Mouse (Mus musculus): ENCODE measurements around the gene Gtdc1. TPM values are rescaled to one million over a fixed set of nuclear protein-coding genes. Genes with fewer than 3 reads are reported as not detected.
A peak's percentile ranks its signal among the peaks of the same experiment; 100 is the strongest.

Gene Gtdc1
- polyA plus RNA-seq, 1 experiment = 5.7 TPM

DNA sequence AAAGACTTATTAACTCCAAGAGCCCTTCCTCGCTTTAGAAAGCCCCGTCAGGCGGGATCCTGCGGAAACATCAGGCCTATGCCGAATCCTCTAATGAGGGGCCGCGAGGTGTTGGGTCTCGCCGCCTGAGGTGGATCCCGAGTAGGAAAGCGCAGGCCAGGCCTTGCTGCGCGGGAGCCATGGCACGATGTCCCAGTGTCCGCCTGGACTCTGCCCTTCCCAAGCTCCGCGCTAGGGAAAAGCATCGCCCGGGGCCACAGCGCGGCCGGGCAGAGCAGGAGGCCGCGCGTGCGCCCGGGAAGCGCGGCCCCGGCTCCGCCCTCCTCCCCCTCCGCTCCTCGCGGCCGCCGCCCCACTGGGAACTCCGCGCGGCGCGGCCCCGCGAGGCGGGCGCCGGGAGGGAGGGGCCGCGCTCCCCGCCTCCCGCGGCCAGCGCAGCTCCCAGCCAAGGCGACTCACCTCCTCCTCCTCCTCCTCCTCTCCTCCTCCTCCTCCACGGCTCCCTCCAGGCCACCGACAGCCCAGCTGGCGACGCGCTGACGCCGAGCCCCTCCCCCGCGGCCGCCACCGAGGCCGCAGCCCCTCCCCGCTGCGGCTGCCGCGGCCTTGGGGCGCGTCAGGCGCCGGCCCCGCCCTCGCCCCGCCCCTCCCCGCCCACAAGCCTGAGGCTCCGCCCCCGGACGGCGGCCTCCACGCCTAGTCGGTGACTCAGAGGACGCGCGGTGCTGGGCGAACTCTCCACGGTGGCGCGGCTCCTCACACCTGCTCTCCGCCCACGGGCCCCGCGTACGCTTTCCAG, 575 bp downstream of the Gtdc1 start:
- Histone ChIP-seq H3K4me3 (ENCODE audit: extremely low read depth, insufficient read depth, insufficient read length) (peak overlapping the region; percentile 95), H3K4me1 (ENCODE audit: control insufficient read depth, insufficient read depth, insufficient read length) (peaks cover 4% of the 10 kb centered on the region), H3K27ac (ENCODE audit: insufficient read depth, low read length) (peak overlapping the region; percentile 92), H3K27me3 (ENCODE audit: control insufficient read depth, insufficient read depth, low read length) (no peaks in the 10 kb centered on the region), H3K36me3 (ENCODE audit: control insufficient read depth, insufficient read depth, low read length) (no peaks in the 10 kb centered on the region)
- 1% methylated on average over 55 of the region's 95 CpGs for WGBS
- no peak for TF ChIP-seq CTCF (IDR thresholded peaks at IDR 0.05; ENCODE audit: extremely low read depth, insufficient read depth, insufficient read length, insufficient replicate concordance)
- peak; percentile 50 for TF ChIP-seq POLR2A (IDR thresholded peaks at IDR 0.05; ENCODE audit: low read depth, low read length)
- DNase-seq (ENCODE audit: low read depth in 1 of 2, low spot score in 2 of 2) = peak; percentile 82

DNA sequence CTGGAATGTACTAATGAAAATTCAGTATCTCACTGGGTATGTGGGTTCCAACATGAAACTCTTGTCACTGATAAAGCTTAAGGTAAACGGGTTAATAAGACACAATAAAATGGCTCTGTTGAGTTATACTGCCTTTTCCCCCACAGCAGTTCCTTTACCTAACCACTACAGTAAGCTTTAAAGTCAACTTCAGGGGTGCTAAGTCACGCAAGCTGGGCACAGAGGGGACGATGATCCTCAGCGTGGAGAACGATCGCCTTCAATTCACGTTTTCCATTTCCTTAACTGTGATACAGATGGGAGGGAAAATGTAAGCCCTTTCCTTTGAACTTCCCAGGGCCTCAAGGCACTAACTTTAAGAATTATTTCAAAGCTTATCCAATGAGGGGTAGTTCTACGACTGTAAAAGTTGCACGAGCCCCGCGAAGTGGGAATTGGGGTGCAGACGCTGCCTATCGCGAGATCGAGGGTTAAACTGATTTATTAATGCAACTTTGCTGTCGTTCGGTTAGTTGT, 1.2 kb downstream of the Gtdc1 start:
- peak in 1 of 2 experiments; percentile 12 for DNase-seq (ENCODE audit: low read depth in 1 of 2, low spot score in 2 of 2)
- Histone ChIP-seq H3K4me3 (ENCODE audit: extremely low read depth, insufficient read depth, insufficient read length) (peak overlapping the region; percentile 95), H3K36me3 (ENCODE audit: control insufficient read depth, insufficient read depth, low read length) (no peaks in the 10 kb centered on the region), H3K27me3 (ENCODE audit: control insufficient read depth, insufficient read depth, low read length) (no peaks in the 10 kb centered on the region), H3K27ac (ENCODE audit: insufficient read depth, low read length) (peak overlapping the region; percentile 92), H3K4me1 (ENCODE audit: control insufficient read depth, insufficient read depth, insufficient read length) (peaks cover 4% of the 10 kb centered on the region)
- no peak for TF ChIP-seq CTCF (IDR thresholded peaks at IDR 0.05; ENCODE audit: extremely low read depth, insufficient read depth, insufficient read length, insufficient replicate concordance)
- no peak for TF ChIP-seq POLR2A (IDR thresholded peaks at IDR 0.05; ENCODE audit: low read depth, low read length)
- WGBS = 2% methylated on average over 17 of the region's 17 CpGs

DNA sequence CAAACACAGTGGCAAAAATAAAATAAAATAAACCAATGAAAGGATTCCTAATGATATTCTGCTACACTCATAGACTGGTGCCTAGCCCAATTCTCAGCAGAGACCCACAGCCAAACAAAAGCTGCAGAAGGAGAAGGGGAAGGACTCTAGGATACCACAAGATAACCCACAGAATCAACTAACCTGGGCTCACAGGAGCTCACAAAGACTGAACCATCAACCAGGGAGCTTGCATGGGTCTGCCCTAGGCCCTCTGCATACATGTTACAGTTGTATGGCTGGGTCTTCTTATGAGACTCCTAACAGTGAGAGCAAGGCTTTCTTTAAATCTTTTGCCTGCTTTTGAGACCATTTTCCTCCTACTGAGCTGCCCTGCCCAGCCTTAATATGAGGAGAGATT, 2.8 kb downstream of the Gtdc1 start:
- DNase-seq (ENCODE audit: low read depth in 1 of 2, low spot score in 2 of 2) = no peak
- H3K36me3 ChIP-seq (ENCODE audit: control insufficient read depth, insufficient read depth, low read length) = no peaks in the 10 kb centered on the region
- H3K4me3 ChIP-seq (ENCODE audit: extremely low read depth, insufficient read depth, insufficient read length) = no peak overlapping the region
- H3K27me3 ChIP-seq (ENCODE audit: control insufficient read depth, insufficient read depth, low read length) = no peaks in the 10 kb centered on the region
- no peak overlapping the region for H3K27ac ChIP-seq (ENCODE audit: insufficient read depth, low read length)
- TF ChIP-seq CTCF (IDR thresholded peaks at IDR 0.05; ENCODE audit: extremely low read depth, insufficient read depth, insufficient read length, insufficient replicate concordance) = no peak
- TF ChIP-seq POLR2A (IDR thresholded peaks at IDR 0.05; ENCODE audit: low read depth, low read length) = no peak
- peaks cover 4% of the 10 kb centered on the region for H3K4me1 ChIP-seq (ENCODE audit: control insufficient read depth, insufficient read depth, insufficient read length)

DNA sequence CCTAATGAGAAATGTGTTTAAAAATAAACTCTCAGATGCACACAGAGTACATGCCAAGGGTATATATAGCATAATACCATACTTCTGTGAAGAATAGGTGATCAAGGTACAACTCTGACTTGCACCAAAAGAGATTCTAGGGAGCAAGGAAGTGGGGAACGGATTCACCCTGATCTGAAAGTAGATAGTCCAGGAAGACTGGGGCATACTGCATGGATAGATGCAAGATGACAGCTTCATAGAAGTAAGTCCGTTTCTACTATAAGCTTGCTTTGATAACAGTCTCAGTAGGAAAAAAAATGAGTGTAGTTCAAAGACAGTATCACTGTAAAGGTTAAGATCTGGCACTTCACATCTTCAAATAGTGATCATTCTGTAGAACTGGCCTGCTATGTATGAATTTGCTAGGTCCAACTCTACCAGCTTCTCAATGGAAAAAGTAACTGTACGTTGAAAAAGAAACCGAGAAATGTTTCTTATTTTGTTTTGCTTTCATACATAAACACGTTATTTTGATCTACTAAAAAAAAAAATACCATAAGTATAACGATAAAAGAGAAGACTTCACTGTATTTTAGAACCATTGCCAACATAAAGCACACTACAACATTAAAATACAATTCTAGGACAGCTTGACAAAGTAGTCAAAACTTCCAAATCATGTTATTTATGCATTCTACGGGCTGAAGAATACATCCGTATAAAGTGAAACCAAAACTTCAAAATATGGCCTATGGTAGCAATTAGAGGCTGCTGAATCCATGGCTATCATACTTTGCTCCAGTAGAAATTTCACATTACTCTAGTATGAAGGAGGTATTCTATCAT, 4.2 kb downstream of the Gtdc1 start:
- Histone ChIP-seq H3K4me1 (ENCODE audit: control insufficient read depth, insufficient read depth, insufficient read length) (peaks cover 4% of the 10 kb centered on the region), H3K4me3 (ENCODE audit: extremely low read depth, insufficient read depth, insufficient read length) (no peak overlapping the region; the same call in 1 of the 2 replicates)
- WGBS = 38% methylated on average over 8 of the region's 8 CpGs

DNA sequence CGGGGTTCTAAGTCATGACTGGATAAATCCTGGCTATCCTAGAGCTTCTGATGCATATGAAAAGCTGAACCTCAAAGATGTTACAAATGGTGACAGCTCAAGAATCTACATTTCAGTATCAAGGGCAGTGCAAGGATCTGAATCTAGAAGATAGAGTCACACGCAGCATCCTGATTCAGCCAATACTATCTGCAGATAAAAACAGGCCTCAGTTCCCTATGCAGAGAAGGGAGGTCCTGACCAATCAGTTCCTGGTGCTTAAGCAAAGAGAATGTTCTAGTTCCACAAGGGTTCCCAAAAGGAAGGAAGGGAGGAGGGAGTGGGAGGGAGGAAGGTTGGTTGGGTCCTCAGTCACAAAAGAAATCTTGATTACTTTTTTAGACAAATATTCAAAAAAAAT, 5.0 kb downstream of the Gtdc1 start:
- Histone ChIP-seq H3K36me3 (ENCODE audit: control insufficient read depth, insufficient read depth, low read length) (no peaks in the 10 kb centered on the region), H3K4me3 (ENCODE audit: extremely low read depth, insufficient read depth, insufficient read length) (no peak overlapping the region), H3K27ac (ENCODE audit: insufficient read depth, low read length) (no peak overlapping the region), H3K27me3 (ENCODE audit: control insufficient read depth, insufficient read depth, low read length) (no peaks in the 10 kb centered on the region), H3K4me1 (ENCODE audit: control insufficient read depth, insufficient read depth, insufficient read length) (peaks cover 4% of the 10 kb centered on the region)
- no peak for DNase-seq (ENCODE audit: low read depth in 1 of 2, low spot score in 2 of 2)
- TF ChIP-seq POLR2A (IDR thresholded peaks at IDR 0.05; ENCODE audit: low read depth, low read length) (no peak), CTCF (IDR thresholded peaks at IDR 0.05; ENCODE audit: extremely low read depth, insufficient read depth, insufficient read length, insufficient replicate concordance) (no peak)
- WGBS = 82% methylated on average over 2 of the region's 2 CpGs

More for the DNA sequence above, 4.2 kb downstream of the Gtdc1 start:
- TF ChIP-seq CTCF (IDR thresholded peaks at IDR 0.05; ENCODE audit: extremely low read depth, insufficient read depth, insufficient read length, insufficient replicate concordance) (no peak), POLR2A (IDR thresholded peaks at IDR 0.05; ENCODE audit: low read depth, low read length) (no peak)
- no peaks in the 10 kb centered on the region for H3K27me3 ChIP-seq (ENCODE audit: control insufficient read depth, insufficient read depth, low read length)
- DNase-seq (ENCODE audit: low read depth in 1 of 2, low spot score in 2 of 2) = peak in 1 of 2 experiments; percentile 14
- H3K36me3 ChIP-seq (ENCODE audit: control insufficient read depth, insufficient read depth, low read length) = no peaks in the 10 kb centered on the region
- no peak overlapping the region for H3K27ac ChIP-seq (ENCODE audit: insufficient read depth, low read length)

DNA sequence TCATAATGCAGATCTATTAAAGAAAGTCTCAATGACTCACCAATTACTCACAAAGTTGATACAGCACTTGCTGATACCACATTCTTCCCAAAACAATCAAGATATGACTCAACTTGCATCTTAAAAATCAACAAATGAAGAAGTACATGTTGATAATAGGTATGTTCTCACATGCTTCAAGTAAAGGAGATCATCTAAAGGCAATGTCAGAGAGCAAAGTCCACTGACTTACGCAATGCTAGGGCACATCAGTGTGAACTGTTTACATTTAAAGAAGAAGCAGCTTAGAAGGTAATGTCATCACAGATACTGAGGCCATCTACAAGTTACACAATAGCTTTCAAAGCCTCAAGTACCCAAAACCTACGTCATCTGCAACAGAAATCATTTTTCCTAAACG, 7.0 kb downstream of the Gtdc1 start:
- no peak for DNase-seq (ENCODE audit: low read depth in 1 of 2, low spot score in 2 of 2)
- H3K4me1 ChIP-seq (ENCODE audit: control insufficient read depth, insufficient read depth, insufficient read length) = peaks cover 7% of the 10 kb centered on the region

More for the DNA sequence above, 7.0 kb downstream of the Gtdc1 start:
- no peak overlapping the region for H3K27ac ChIP-seq (ENCODE audit: insufficient read depth, low read length)
- TF ChIP-seq POLR2A (IDR thresholded peaks at IDR 0.05; ENCODE audit: low read depth, low read length) (no peak), CTCF (IDR thresholded peaks at IDR 0.05; ENCODE audit: extremely low read depth, insufficient read depth, insufficient read length, insufficient replicate concordance) (no peak)
- no peaks in the 10 kb centered on the region for H3K36me3 ChIP-seq (ENCODE audit: control insufficient read depth, insufficient read depth, low read length)
- 81% methylated on average over 3 of the region's 3 CpGs for WGBS
- no peaks in the 10 kb centered on the region for H3K27me3 ChIP-seq (ENCODE audit: control insufficient read depth, insufficient read depth, low read length)
- no peak overlapping the region for H3K4me3 ChIP-seq (ENCODE audit: extremely low read depth, insufficient read depth, insufficient read length)

All from spleen, adult 2 months (tissue).